Mouse (Mus musculus) CD4-positive, CD25-positive, alpha-beta regulatory T cell, adult 4 months (primary cell): ENCODE measurements around the gene Cdkn2c. TPM values are rescaled to one million over a fixed set of nuclear protein-coding genes. Genes with fewer than 3 reads are reported as not detected.

Experiments
- ATAC-seq: one replicate; pipeline ENCODE4 v1.8.0; 2017
- polyA plus RNA-seq, 2 experiments: library from polyadenylated mRNA; unstranded; fragments of 100-300 nt; shearing (Covaris generic); gene quantifications; one replicate each; pipeline ENCODE4 v1.2.1; 2017

Cdkn2c gene
- polyA plus RNA-seq, 2 experiments from 2014 or later, result 13.2 to 17.1 TPM

DNA sequence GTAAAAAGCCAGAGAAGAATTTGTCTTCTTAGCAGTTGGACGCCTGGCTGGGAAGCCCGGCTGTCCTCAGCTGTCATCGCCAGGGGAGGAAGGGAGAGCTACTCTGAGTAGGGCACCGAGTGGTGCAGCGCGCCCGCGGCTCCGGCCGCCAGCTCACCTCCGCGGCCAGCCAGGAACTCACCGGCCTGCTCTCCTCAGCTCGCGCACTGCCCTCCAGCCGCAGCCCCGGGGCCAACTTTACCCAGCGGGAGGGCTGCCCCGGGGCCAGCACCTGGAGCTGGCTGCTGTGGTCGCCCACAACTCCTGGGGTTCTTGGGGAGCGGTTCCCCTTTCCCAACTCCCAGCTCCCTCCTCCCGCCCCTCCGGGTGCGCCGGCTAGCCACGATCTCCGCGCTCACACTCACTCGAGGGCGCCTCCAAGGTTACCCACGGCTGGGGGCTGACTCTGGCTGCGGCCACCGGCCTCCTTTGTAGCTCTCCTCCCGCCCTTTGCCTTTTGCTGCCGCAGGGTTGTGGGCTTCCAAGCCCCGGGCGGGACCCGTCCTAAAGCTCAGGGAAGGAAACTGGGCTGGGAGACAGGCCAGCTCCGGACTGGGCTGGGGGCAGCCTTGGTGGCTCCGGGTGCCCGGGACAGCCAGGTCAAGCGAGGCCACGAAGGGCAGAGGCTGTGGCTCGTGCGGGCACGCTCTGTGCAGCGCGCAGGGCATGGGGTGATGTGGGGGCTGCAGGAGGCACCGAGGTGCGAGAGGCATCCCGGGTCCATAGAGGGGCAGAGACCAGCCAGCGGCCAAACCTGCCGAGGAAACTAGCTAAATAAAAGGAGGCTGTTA, 9.8 kb downstream of the Cdkn2c start:
- peak; percentile 58 for ATAC-seq

DNA sequence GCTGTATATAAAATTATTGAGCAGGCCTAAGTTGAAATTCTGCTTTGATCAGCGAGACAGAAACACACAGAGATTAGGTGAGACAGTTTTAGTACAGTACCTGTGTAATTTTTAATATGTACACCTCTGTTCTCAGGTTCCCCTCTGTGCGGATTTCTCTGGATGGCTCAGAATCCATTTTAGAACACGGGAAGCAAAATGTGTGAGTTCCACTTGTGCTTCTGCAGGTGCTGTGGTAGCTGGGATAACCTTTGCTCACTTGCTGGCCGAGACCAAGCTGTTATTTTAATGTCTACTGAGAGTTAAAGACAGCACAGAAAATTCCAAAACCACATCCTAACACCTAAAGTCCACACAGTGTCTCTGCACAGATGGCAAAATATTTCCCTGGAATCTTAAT, 10.7 kb downstream of the Cdkn2c start:
- ATAC-seq, result no peak

DNA sequence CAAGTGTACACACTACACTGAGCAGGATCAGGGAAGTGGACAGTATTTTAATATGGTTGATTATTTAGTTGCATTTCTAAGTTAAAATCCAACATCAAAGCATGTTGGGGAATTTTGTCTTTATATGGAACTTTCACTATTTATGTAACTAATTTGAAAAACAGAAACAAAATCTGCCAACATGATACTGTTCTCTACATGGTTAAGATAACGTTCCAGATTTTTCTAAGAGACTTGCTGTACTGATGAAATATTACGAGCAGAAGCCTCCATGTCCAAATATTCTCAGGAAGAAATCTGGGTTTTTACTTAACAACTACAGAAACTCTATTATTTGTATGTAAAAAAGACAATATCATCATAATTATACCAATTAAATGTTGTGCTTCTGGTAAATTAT, 11.3 kb downstream of the Cdkn2c start:
- ATAC-seq, result no peak

- ATAC-seq, result no peak
These were observed 12.3 kb downstream of the Cdkn2c start for GRCm38 (mm10) chr4:109654701-109655100.

- ATAC-seq, result no peak
These were observed 13.7 kb downstream of the Cdkn2c start for GRCm38 (mm10) chr4:109653251-109653650.

DNA sequence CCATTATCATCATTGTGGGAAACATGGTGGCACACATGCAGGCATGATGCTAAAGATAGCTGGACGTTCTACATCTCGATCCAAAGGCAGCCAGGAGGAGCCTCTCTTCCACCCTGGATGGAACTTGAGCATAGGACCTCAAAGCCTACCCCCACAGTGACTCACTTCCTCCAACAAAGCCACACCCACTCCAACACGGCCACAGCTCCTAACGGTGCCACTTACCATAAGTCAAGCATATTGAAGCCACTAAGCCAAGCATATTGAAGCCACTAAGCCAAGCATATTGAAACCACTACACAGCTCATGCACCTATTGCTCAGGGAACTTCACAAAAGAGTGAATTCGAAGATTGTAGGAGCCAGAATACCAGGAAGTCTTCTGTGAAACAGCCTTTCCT, 17.7 kb downstream of the Cdkn2c start:
- ATAC-seq, result no peak

DNA sequence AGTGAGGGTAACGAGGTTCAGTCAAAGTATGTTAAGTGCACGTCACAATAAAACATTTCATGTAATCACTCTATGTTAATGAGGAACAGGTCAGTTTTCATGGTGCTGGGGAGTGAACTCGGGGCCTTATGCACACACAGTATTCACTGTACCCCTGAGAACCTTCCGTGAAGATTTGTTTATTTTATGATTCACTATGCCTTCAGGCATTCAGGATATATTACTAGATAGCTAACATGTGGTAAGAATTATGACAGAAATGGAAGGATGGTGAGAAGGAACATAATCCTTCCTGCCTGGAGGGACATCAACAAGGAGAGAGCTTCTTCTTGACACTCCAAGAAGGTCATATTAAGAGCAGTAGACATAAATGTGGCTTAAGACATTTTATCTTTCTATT, 19.7 kb downstream of the Cdkn2c start:
- ATAC-seq, result no peak

- no peak for ATAC-seq
These were observed 25.5 kb downstream of the Cdkn2c start for GRCm38 (mm10) chr4:109641451-109641850.

- no peak for ATAC-seq
These were observed 26.8 kb downstream of the Cdkn2c start for GRCm38 (mm10) chr4:109640141-109640540.

- no peak for ATAC-seq
These were observed 27.6 kb downstream of the Cdkn2c start for GRCm38 (mm10) chr4:109639356-109639755.

DNA sequence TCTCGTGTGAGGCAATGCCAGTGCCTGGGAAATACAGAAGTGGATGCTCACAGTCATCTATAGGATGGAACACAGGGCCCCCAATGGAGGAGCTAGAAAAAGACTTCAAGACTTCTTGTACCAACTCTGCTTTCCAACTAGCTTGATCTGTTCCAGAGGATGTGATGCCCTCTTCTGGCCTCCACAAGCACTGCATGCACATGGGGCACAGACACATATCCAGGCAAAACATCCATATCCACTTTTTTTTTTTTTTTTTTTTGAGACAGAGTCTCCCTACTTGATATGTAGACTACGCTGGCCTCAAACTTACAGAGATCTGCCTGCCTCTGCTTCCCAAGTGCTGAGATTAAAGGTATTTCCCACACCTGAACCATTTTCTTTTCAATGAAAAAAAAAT, 32.0 kb downstream of the Cdkn2c start:
- no peak for ATAC-seq

- no peak for ATAC-seq
These were observed 36.0 kb downstream of the Cdkn2c start for GRCm38 (mm10) chr4:109631029-109631428.

- no peak for ATAC-seq
These were observed 36.8 kb downstream of the Cdkn2c start for GRCm38 (mm10) chr4:109630215-109630614.

- no peak for ATAC-seq
These were observed 54.4 kb downstream of the Cdkn2c start for GRCm38 (mm10) chr4:109612596-109612995.

Other genes with a start within 250 kb of the Cdkn2c start
- 1 to 10 TPM; 3.6 to 6.7 TPM for gene Rnf11, start 182.5 kb downstream of the Cdkn2c start, polyA plus RNA-seq
- not detected for gene 4930522H14Rik, start 135.9 kb downstream of the Cdkn2c start, polyA plus RNA-seq
- gene Faf1, start 9.4 kb upstream of the Cdkn2c start, polyA plus RNA-seq, result 1 to 10 TPM; 3.2 to 7.3 TPM